Mouse (Mus musculus) liver, postnatal 0 days (tissue): ENCODE data around the gene Dis3l2. TPM values are rescaled to one million over a fixed set of nuclear protein-coding genes. Genes with fewer than 3 reads are reported as not detected.
A peak's percentile ranks its signal among the peaks of the same experiment; 100 is the strongest.

ENCODE experiments used
- ATAC-seq: fragments of 200-750 bp; cut with Nextera tagmentation; 2 replicates; pipeline ENCODE4 v1.8.0; 2017; ENCODE audit warnings: mild to moderate bottlenecking, moderate library complexity
- DNase-seq: peaks from one replicate; pipeline ENCODE4 v3.0.0-alpha.2; 2016
- H3K27ac ChIP-seq: fragments of 300-500 bp; sonication (generic); 2 replicates; pipeline ENCODE4 v1.5.1; 2014; ENCODE audit warnings: antibody characterized with exemption, moderate library complexity, mild to moderate bottlenecking, low read depth
- H3K27me3 ChIP-seq: fragments of 300-500 bp; sonication (generic); 2 replicates; pipeline ENCODE4 v1.6.1; 2014; ENCODE audit warnings: low read length, control low read depth, mixed read lengths; ENCODE audit not compliant: insufficient read depth
- H3K36me3 ChIP-seq: fragments of 300-500 bp; sonication (generic); replicated peaks from 2 replicates; pipeline ENCODE4 v1.6.1; 2014; ENCODE audit warnings: mild to moderate bottlenecking, control low read depth, low read length, moderate library complexity, mixed read lengths; ENCODE audit not compliant: insufficient read depth
- H3K4me1 ChIP-seq: fragments of 300-500 bp; sonication (generic); 2 replicates; pipeline ENCODE4 v1.6.1; 2014; ENCODE audit warnings: antibody characterized with exemption, mild to moderate bottlenecking, control low read depth; ENCODE audit not compliant: insufficient read depth
- H3K4me2 ChIP-seq: fragments of 300-500 bp; sonication (generic); 2 replicates; pipeline ENCODE4 v1.6.1; 2014; ENCODE audit warnings: low read depth, mild to moderate bottlenecking, low read length, moderate library complexity, mixed read lengths
- H3K4me3 ChIP-seq: fragments of 300-500 bp; sonication (generic); 2 replicates; pipeline ENCODE4 v1.5.1; 2014; ENCODE audit warnings: low read depth, low read length
- H3K9ac ChIP-seq: fragments of 300-500 bp; sonication (generic); replicated peaks from 2 replicates; pipeline ENCODE4 v1.6.1; 2014; ENCODE audit warnings: mild to moderate bottlenecking, moderate library complexity
- H3K9me3 ChIP-seq: fragments of 300-500 bp; sonication (generic); 2 replicates; pipeline ENCODE4 v1.6.1; 2016; ENCODE audit warnings: mild to moderate bottlenecking, control low read depth, low read length, mixed read lengths
- CTCF ChIP-seq: sonication (generic); IDR thresholded peaks from 2 replicates; pipeline ENCODE4 v1.5.1; 2016; ENCODE audit warnings: antibody characterized with exemption, low read depth
- EP300 ChIP-seq: IDR thresholded peaks from 2 replicates; pipeline ENCODE4 v1.6.1; 2016; ENCODE audit warnings: antibody characterized with exemption, low read depth, mild to moderate bottlenecking
- WGBS: fragments of 180-500 bp; shearing (Covaris S2); extraction: QIAGEN DNeasy Blood & Tissue Kit; methylation state at CpG from one replicate; pipeline ENCODE4 v1.1.7; 2014; ENCODE audit not compliant: insufficient replicate concordance; 5-methylcytosine and 5-hydroxymethylcytosine counted together
- polyA plus RNA-seq: library from polyadenylated mRNA; unstranded; fragments of >200 nt; fragmentation: Nextera tagmentation; extraction: Ambion mirVana; gene quantifications from 2 replicates; pipeline ENCODE4 v1.2.1, GENCODE M21; 2015

The Dis3l2 gene
- polyA plus RNA-seq, 1 experiment from 2014 or later: 7.9 TPM

- DNase-seq (no peak), ATAC-seq (no peak)
- TF ChIP-seq CTCF: no peak
- TF ChIP-seq EP300: no peak
- Histone ChIP-seq H3K4me1 (no peaks in the 10 kb centered on the region), H3K9ac (no peak overlapping the region), H3K36me3 (peaks cover 6% of the 10 kb centered on the region; the same call in 1 of the 2 replicates), H3K4me2 (no peak overlapping the region), H3K9me3 (no peaks in the 10 kb centered on the region), H3K27ac (no peak overlapping the region), H3K4me3 (no peak overlapping the region), H3K27me3 (no peaks in the 10 kb centered on the region)
- 52% methylated on average over 1 of the region's 1 CpGs for WGBS
These were observed 155.8 kb downstream of the Dis3l2 start for GRCm38 (mm10) chr1:86859371-86859770.

DNA sequence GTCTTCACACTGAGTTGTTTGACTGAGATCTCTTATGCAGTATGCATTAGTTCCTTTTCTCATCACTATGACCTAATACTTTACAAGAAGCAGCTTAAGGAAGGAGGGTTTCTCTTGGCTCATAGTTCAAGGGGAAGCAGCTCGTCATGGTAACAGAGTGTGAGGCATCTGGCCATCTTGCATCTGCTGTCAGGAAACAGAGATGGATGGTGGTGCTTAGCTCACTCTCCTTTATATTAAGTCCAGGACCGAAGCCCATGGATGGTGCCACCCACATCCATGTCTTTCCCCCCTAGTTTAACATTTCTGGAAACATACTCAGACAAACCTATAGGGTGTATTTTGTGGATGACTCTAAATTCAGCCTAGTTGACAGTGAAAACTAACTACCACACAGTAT, 170.1 kb downstream of the Dis3l2 start:
- Histone ChIP-seq H3K36me3 (no peaks in the 10 kb centered on the region), H3K4me3 (no peak overlapping the region), H3K9ac (no peak overlapping the region), H3K27ac (no peak overlapping the region), H3K4me1 (no peaks in the 10 kb centered on the region), H3K4me2 (no peak overlapping the region), H3K27me3 (no peaks in the 10 kb centered on the region), H3K9me3 (no peaks in the 10 kb centered on the region)
- 72% methylated on average over 2 of the region's 2 CpGs for WGBS
- DNase-seq: no peak
- ATAC-seq: no peak
- TF ChIP-seq EP300 (no peak), CTCF (no peak)

DNA sequence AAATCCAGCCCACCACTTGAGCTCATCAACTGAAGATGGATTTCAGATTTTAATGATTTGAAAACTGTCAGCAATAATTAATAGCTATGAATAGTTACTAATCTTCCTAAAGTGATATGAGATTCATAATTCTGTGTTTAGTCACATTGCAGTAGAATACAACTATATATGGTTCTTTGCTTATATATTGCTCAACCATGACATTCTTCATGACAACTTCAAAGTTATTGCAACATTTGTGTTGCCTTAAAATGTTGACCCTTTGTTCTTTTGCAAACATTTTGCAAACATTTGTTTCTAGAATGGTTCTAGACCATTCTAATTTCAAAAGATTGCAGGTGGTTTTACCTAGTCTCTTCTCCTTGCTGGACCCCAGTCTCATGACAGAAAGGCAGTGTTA, 175.1 kb downstream of the Dis3l2 start:
- no peak for DNase-seq
- H3K4me1 ChIP-seq: no peaks in the 10 kb centered on the region
- no peak overlapping the region for H3K4me3 ChIP-seq
- H3K27ac ChIP-seq: no peak overlapping the region
- no peak overlapping the region for H3K4me2 ChIP-seq
- ATAC-seq: no peak
- no peak overlapping the region for H3K9ac ChIP-seq
- TF ChIP-seq EP300 (no peak), CTCF (no peak)
- no peaks in the 10 kb centered on the region for H3K27me3 ChIP-seq
- no peaks in the 10 kb centered on the region for H3K9me3 ChIP-seq
- no peaks in the 10 kb centered on the region for H3K36me3 ChIP-seq

DNA sequence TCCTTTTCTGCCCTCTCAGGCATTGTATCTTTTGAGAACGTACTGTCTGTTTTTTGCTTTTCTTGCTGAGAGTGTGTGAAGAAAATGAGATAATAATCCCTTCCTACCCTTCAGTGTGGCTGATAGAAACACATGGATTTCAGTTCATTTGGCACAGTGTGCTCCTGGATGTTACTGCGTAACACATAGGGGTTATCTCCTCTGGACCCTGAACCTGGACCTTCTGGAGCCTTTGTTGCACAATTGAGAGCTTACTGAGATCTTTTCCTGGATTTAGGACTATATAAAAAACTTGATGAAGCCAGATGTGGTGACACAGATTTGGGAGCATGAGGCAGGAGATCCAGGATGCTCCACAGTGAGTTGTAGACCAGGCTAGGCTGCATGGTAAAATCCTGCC, 175.9 kb downstream of the Dis3l2 start:
- no peaks in the 10 kb centered on the region for H3K36me3 ChIP-seq
- no peak overlapping the region for H3K4me3 ChIP-seq
- peak overlapping the region; percentile 30; the same call in 1 of the 2 replicates for H3K27ac ChIP-seq
- ATAC-seq (peak; percentile 80), DNase-seq (no peak)
- no peaks in the 10 kb centered on the region for H3K9me3 ChIP-seq
- WGBS: 67% methylated on average over 2 of the region's 2 CpGs
- no peaks in the 10 kb centered on the region for H3K27me3 ChIP-seq
- H3K4me2 ChIP-seq: no peak overlapping the region
- TF ChIP-seq EP300 (no peak), CTCF (no peak)
- no peaks in the 10 kb centered on the region for H3K4me1 ChIP-seq
- H3K9ac ChIP-seq: no peak overlapping the region

GRCm38 (mm10) chr1:86887060-86887459, 183.5 kb downstream of the Dis3l2 start:
- no peak for DNase-seq
- Histone ChIP-seq H3K9me3 (no peaks in the 10 kb centered on the region), H3K4me2 (no peak overlapping the region), H3K4me1 (no peaks in the 10 kb centered on the region), H3K4me3 (no peak overlapping the region), H3K27ac (no peak overlapping the region), H3K27me3 (no peaks in the 10 kb centered on the region), H3K9ac (no peak overlapping the region), H3K36me3 (no peaks in the 10 kb centered on the region)
- TF ChIP-seq EP300 (no peak), CTCF (no peak)
- no peak for ATAC-seq
- 89% methylated on average over 1 of the region's 1 CpGs for WGBS

DNA sequence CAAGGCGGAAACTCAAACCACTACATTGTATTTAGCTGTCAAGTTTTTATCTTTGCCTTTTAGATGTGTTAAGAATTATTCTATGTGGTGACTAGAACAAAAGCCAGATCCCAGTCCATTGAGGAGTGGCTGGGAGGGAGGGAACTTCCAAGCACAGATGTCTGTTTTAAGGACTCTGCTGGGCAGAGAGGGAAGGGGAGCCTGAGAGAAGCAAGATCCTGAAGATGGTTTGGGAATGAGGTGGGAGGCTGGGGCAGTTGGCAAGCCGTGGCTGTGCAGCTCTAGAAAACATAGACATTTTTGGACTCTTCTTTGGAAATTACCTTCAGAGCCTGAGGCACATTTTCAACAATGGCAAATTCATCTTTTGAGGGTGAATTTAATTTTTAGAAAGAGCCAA, 208.9 kb downstream of the Dis3l2 start:
- Histone ChIP-seq H3K4me3 (no peak overlapping the region), H3K9me3 (no peaks in the 10 kb centered on the region), H3K27me3 (no peaks in the 10 kb centered on the region), H3K4me1 (peaks cover 5% of the 10 kb centered on the region), H3K9ac (no peak overlapping the region), H3K4me2 (no peak overlapping the region), H3K36me3 (no peaks in the 10 kb centered on the region), H3K27ac (no peak overlapping the region)
- TF ChIP-seq EP300: no peak
- TF ChIP-seq CTCF: no peak
- ATAC-seq: no peak
- 79% methylated on average over 2 of the region's 2 CpGs for WGBS
- no peak for DNase-seq

GRCm38 (mm10) chr1:86913896-86914295, 210.3 kb downstream of the Dis3l2 start:
- Histone ChIP-seq H3K27me3 (no peaks in the 10 kb centered on the region), H3K36me3 (no peaks in the 10 kb centered on the region), H3K9ac (no peak overlapping the region), H3K9me3 (no peaks in the 10 kb centered on the region), H3K27ac (no peak overlapping the region), H3K4me2 (no peak overlapping the region), H3K4me1 (peaks cover 5% of the 10 kb centered on the region), H3K4me3 (no peak overlapping the region)
- TF ChIP-seq EP300 (no peak), CTCF (no peak)
- ATAC-seq (no peak), DNase-seq (no peak)
- 82% methylated on average over 3 of the region's 3 CpGs for WGBS
